Mouse (Mus musculus) forebrain, embryonic 14.5 days (tissue): Measurements from ENCODE around the gene Emp1. TPM values are rescaled to one million over a fixed set of nuclear protein-coding genes. Genes with fewer than 3 reads are reported as not detected.
A peak's percentile ranks its signal among the peaks of the same experiment; 100 is the strongest.

Experiments used
- ATAC-seq: fragments of 200-750 bp; cut with Nextera tagmentation; 2 replicates; pipeline ENCODE4 v1.8.0; 2017; ENCODE audit warnings: mild to moderate bottlenecking, moderate library complexity
- DNase-seq: peaks from one replicate; pipeline ENCODE4 v3.0.0-alpha.2; 2015; ENCODE audit warnings: low spot score
- H3K27ac ChIP-seq: fragments of 300-500 bp; sonication (generic); 2 replicates; pipeline ENCODE4 v1.5.1; 2014; ENCODE audit warnings: low read depth, mild to moderate bottlenecking, control low read depth, low read length, moderate library complexity
- H3K27me3 ChIP-seq: fragments of 300-500 bp; sonication (generic); replicated peaks from 2 replicates; pipeline ENCODE4 v1.6.1; 2014; ENCODE audit warnings: low read length, control low read depth, mixed read lengths; ENCODE audit not compliant: control insufficient read depth, insufficient read depth
- H3K36me3 ChIP-seq: fragments of 300-500 bp; sonication (generic); 2 replicates; pipeline ENCODE4 v1.6.1; 2014; ENCODE audit warnings: low read length, control low read depth; ENCODE audit not compliant: control insufficient read depth, insufficient read depth
- H3K4me1 ChIP-seq: fragments of 300-500 bp; sonication (generic); 2 replicates; pipeline ENCODE4 v1.6.1; 2014; ENCODE audit warnings: antibody characterized with exemption, low read length, control low read depth; ENCODE audit not compliant: control insufficient read depth, insufficient read depth
- H3K4me2 ChIP-seq: fragments of 300-500 bp; sonication (generic); 2 replicates; pipeline ENCODE4 v1.6.1; 2014; ENCODE audit warnings: mild to moderate bottlenecking, control low read depth, low read length
- H3K4me3 ChIP-seq: fragments of 300-500 bp; sonication (generic); 2 replicates; pipeline ENCODE4 v1.5.1; 2014; ENCODE audit warnings: low read depth, low read length, control low read depth
- H3K9ac ChIP-seq: fragments of 300-500 bp; sonication (generic); 2 replicates; pipeline ENCODE4 v1.6.1; 2014; ENCODE audit warnings: mild to moderate bottlenecking, low read length, control low read depth, moderate library complexity
- H3K9me3 ChIP-seq: fragments of 300-500 bp; sonication (generic); replicated peaks from 2 replicates; pipeline ENCODE4 v1.6.1; 2016; ENCODE audit warnings: low read length, control low read depth, mixed read lengths; ENCODE audit not compliant: control insufficient read depth
- WGBS: fragments of 180-500 bp; shearing (Covaris S2); extraction: QIAGEN DNeasy Blood & Tissue Kit; methylation state at CpG from one replicate; pipeline ENCODE4 v1.1.7; 2014; 5-methylcytosine and 5-hydroxymethylcytosine counted together
- polyA plus RNA-seq: library from polyadenylated mRNA; unstranded; fragments of >200 nt; fragmentation: Nextera tagmentation; extraction: Ambion mirVana; gene quantifications from 2 replicates; pipeline ENCODE4 v1.2.1, GENCODE M21; 2014

The Emp1 gene
- polyA plus RNA-seq, 1 experiment from 2014 or later = 3.4 TPM

GRCm38 (mm10) chr6:135352537-135352936, 9.8 kb upstream of the Emp1 start:
- peak; percentile 37 for ATAC-seq
- peak; percentile 34 for DNase-seq
- no peak overlapping the region for H3K4me3 ChIP-seq
- no peak overlapping the region for H3K27ac ChIP-seq
- 15% methylated on average over 4 of the region's 4 CpGs for WGBS
- H3K27me3 ChIP-seq = no peaks in the 10 kb centered on the region
- peaks cover 15% of the 10 kb centered on the region for H3K4me1 ChIP-seq
- no peak overlapping the region for H3K4me2 ChIP-seq
- no peaks in the 10 kb centered on the region for H3K36me3 ChIP-seq
- H3K9ac ChIP-seq = no peak overlapping the region
- no peaks in the 10 kb centered on the region for H3K9me3 ChIP-seq

- H3K9ac ChIP-seq = no peak overlapping the region
These were observed 7.4 kb upstream of the Emp1 start for GRCm38 (mm10) chr6:135354953-135355352.

GRCm38 (mm10) chr6:135360331-135360730, 2.0 kb upstream of the Emp1 start:
- no peak overlapping the region for H3K4me2 ChIP-seq
- H3K4me3 ChIP-seq = no peak overlapping the region
- no peak overlapping the region for H3K9ac ChIP-seq
- no peak for DNase-seq
- no peaks in the 10 kb centered on the region for H3K36me3 ChIP-seq
- H3K27ac ChIP-seq = no peak overlapping the region
- no peaks in the 10 kb centered on the region for H3K27me3 ChIP-seq
- no peak for ATAC-seq
- no peaks in the 10 kb centered on the region for H3K9me3 ChIP-seq
- 31% methylated on average over 4 of the region's 4 CpGs for WGBS
- H3K4me1 ChIP-seq = peaks cover 5% of the 10 kb centered on the region; the same call in 1 of the 2 replicates

More at GRCm38 (mm10) chr6:135354953-135355352, 7.4 kb upstream of the Emp1 start:
- Histone ChIP-seq H3K27me3 (no peaks in the 10 kb centered on the region), H3K4me3 (no peak overlapping the region), H3K36me3 (no peaks in the 10 kb centered on the region), H3K4me1 (peaks cover 15% of the 10 kb centered on the region), H3K4me2 (no peak overlapping the region), H3K9me3 (no peaks in the 10 kb centered on the region), H3K27ac (no peak overlapping the region)
- DNase-seq = no peak
- 92% methylated on average over 4 of the region's 4 CpGs for WGBS
- ATAC-seq = no peak

GRCm38 (mm10) chr6:135362098-135362458, 267 bp upstream of the Emp1 start:
- Histone ChIP-seq H3K4me3 (no peak overlapping the region), H3K9me3 (no peaks in the 10 kb centered on the region), H3K27ac (no peak overlapping the region), H3K4me1 (peaks cover 5% of the 10 kb centered on the region; the same call in 1 of the 2 replicates), H3K27me3 (no peaks in the 10 kb centered on the region), H3K9ac (no peak overlapping the region), H3K4me2 (no peak overlapping the region), H3K36me3 (no peaks in the 10 kb centered on the region)
- ATAC-seq = peak; percentile 29; the same call in 1 of the 2 replicates
- DNase-seq = no peak
- 78% methylated on average over 3 of the region's 3 CpGs for WGBS

GRCm38 (mm10) chr6:135363344-135364040, 1.1 kb downstream of the Emp1 start:
- DNase-seq (no peak), ATAC-seq (no peak)
- no peaks in the 10 kb centered on the region for H3K27me3 ChIP-seq
- WGBS = 74% methylated on average over 10 of the region's 10 CpGs
- no peak overlapping the region for H3K4me3 ChIP-seq
- no peak overlapping the region for H3K9ac ChIP-seq
- no peak overlapping the region for H3K4me2 ChIP-seq
- H3K36me3 ChIP-seq = no peaks in the 10 kb centered on the region
- no peak overlapping the region for H3K27ac ChIP-seq
- H3K4me1 ChIP-seq = peaks cover 5% of the 10 kb centered on the region; the same call in 1 of the 2 replicates
- H3K9me3 ChIP-seq = no peaks in the 10 kb centered on the region

- peaks cover 5% of the 10 kb centered on the region; the same call in 1 of the 2 replicates for H3K4me1 ChIP-seq
- 32% methylated on average over 9 of the region's 9 CpGs for WGBS
- no peak overlapping the region for H3K27ac ChIP-seq
- H3K9me3 ChIP-seq = no peaks in the 10 kb centered on the region
- no peaks in the 10 kb centered on the region for H3K27me3 ChIP-seq
- no peak overlapping the region for H3K4me2 ChIP-seq
- DNase-seq = no peak
- H3K4me3 ChIP-seq = no peak overlapping the region
- no peak for ATAC-seq
- H3K36me3 ChIP-seq = no peaks in the 10 kb centered on the region
- H3K9ac ChIP-seq = no peak overlapping the region
These were observed 1.8 kb downstream of the Emp1 start for GRCm38 (mm10) chr6:135364041-135364745.

GRCm38 (mm10) chr6:135364891-135365301, 2.6 kb downstream of the Emp1 start:
- no peaks in the 10 kb centered on the region for H3K36me3 ChIP-seq
- no peaks in the 10 kb centered on the region for H3K9me3 ChIP-seq
- H3K9ac ChIP-seq = no peak overlapping the region
- WGBS = 87% methylated on average over 6 of the region's 6 CpGs
- H3K4me1 ChIP-seq = peaks cover 5% of the 10 kb centered on the region; the same call in 1 of the 2 replicates
- ATAC-seq = no peak
- no peak overlapping the region for H3K27ac ChIP-seq
- no peak overlapping the region for H3K4me3 ChIP-seq
- no peak for DNase-seq
- H3K27me3 ChIP-seq = no peaks in the 10 kb centered on the region
- no peak overlapping the region for H3K4me2 ChIP-seq

- Histone ChIP-seq H3K4me1 (peaks cover 5% of the 10 kb centered on the region; the same call in 1 of the 2 replicates), H3K36me3 (no peaks in the 10 kb centered on the region), H3K9ac (no peak overlapping the region), H3K9me3 (no peaks in the 10 kb centered on the region), H3K4me3 (no peak overlapping the region), H3K27ac (no peak overlapping the region), H3K4me2 (no peak overlapping the region), H3K27me3 (no peaks in the 10 kb centered on the region)
- WGBS = 90% methylated on average over 4 of the region's 4 CpGs
- DNase-seq (no peak), ATAC-seq (no peak)
These were observed 3.3 kb downstream of the Emp1 start for GRCm38 (mm10) chr6:135365614-135366013.

- no peaks in the 10 kb centered on the region for H3K36me3 ChIP-seq
- no peaks in the 10 kb centered on the region for H3K9me3 ChIP-seq
- H3K27ac ChIP-seq = no peak overlapping the region
- ATAC-seq = peak; percentile 67
- H3K4me3 ChIP-seq = no peak overlapping the region
- H3K4me2 ChIP-seq = no peak overlapping the region
- H3K27me3 ChIP-seq = no peaks in the 10 kb centered on the region
- H3K4me1 ChIP-seq = no peaks in the 10 kb centered on the region
- DNase-seq = peak; percentile 59
- no peak overlapping the region for H3K9ac ChIP-seq
- WGBS = 54% methylated on average over 6 of the region's 6 CpGs
These were observed 5.9 kb downstream of the Emp1 start for GRCm38 (mm10) chr6:135368230-135368629.
